Mouse (Mus musculus) erythroblast, embryonic 14.5 days (primary cell): ENCODE results near the gene Gm37240.

Experiments
- GATA1 ChIP-seq: IDR thresholded peaks from 2 replicates; pipeline ENCODE4 v1.6.1; 2012; ENCODE audit warnings: low read length, inconsistent platforms, mixed read lengths
- TAL1 ChIP-seq: IDR thresholded peaks from 3 replicates; pipeline ENCODE4 v1.6.1; 2012; ENCODE audit warnings: low read length, inconsistent platforms, mixed read lengths

DNA sequence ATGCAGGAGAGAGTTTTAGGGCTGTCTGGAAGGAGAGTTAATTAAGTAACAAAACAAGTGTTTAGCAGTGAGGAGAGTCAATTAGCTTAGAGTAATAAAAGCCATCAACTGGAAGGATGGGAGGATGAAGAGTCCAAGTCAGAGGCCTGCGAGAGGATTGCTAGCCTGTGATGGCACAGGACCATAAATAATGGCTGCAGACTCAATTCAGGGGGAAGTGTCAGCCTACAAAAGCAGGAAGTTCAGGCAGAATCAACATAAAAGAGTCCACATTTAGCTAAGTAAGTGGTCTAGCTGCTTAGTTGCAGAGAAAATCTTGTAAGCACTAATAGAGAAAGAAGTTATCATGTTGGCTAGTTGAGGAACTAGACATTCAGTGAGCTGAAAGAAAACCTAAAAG, 1019.3 kb downstream of the Gm37240 start:
- TF ChIP-seq TAL1: no peak
- TF ChIP-seq GATA1: no peak
